Mouse (Mus musculus): Measurements from ENCODE around the gene Apof.

The Apof gene

DNA sequence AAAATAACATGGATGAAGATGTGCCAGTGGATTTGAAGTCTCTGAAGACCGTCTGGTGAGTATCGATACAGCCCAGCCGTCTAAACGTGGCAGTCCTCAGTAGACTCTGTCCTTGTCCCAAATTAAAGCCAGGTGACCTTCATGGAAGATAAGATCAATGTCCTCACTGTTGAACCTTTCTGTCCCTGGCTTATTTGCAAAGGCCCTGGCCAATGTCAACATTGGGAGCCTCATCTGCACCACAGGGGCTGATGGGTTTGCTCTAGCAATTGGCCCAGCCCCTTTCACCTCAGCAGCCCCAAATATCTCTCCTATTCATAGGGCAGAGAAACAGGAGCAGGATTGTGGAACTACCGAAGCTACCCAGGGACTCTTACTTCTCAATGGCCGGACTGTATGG, at the start of gene Apof:
Gene Apof (plus strand): TSS at position 301 of the 400 bp plus-strand sequence.
- DNase-seq (ENCODE audit: inconsistent ontology term) = no peak

DNA sequence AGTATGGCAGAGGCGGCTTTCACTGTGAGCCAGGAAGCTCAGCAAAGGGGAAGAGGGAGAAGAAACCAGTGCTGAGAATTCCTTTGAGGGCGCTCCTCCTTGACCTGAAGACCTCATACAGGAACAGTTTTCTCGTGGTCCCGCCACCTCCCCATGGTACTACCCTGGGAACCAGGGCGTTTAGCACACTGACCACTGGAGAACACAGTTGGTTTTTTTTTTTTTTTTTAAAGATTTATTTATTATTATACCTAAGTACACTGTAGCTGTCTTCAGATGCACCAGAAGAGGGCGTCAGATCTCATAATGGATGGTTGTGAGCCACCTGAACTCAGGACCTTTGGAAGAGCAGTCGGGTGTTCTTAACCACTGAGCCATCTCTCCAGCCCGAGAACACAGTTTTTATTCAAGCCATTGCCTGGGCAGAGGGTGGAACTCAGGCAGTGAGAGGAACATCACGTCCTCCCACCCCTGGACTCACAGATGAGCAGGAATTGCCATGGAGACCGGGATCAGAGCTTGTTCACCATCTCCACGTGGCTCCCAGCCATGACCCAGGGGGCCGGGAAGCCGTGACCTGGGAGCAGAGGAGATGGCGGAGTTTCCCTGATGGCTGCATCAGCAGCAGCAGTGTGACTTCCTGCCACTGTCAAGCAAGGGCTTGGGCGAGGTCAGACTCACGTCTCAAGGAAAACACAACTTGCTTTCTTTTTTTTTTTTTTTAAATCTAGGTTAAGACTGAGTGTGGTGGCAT, 46.8 kb upstream of the Apof start:
- no peak for DNase-seq (ENCODE audit: inconsistent ontology term)

DNA sequence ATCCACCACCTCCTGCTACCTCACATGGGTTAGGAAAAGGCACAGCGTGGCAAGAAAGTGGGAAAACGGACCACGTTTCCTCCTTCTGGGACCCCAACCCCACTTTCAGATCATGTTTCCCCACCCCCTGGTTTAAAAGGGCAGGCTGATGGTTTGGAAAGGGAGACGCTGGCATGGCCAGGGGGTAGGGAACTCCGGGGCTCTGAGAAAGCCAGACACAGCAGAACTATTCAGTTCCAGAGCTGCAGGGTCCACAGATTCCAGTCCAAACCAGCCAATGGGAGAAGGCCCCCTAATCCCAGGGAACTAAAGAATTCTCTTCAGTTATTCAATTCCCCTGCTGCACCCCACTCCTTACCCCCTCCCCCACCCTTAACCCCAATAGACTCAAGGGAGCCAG, 43.4 kb upstream of the Apof start:
- DNase-seq (ENCODE audit: inconsistent ontology term) = no peak

DNA sequence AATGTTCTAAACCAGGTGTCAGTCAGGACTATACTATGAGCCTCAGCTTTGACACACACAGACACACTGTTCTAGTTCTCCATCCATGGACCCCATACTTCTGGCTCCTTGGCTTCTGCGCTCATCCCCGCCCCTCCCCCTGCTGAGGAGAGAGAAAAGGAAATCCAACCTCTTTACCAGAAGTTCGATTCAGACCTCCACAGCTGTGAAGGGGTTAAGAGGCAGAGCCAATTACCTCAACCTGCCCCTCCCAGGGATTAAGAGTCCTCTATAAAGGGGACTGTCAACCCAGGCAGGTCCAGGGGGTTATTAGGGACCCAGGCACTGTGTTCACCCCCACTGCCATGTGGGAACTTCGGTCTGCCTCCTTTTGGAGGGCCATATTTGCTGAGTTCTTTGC, 42.9 kb upstream of the Apof start, which contains the start of gene Mip:
Gene Mip (plus strand): TSS at position 301 of the 400 bp plus-strand sequence.
- DNase-seq (ENCODE audit: inconsistent ontology term) = no peak

DNA sequence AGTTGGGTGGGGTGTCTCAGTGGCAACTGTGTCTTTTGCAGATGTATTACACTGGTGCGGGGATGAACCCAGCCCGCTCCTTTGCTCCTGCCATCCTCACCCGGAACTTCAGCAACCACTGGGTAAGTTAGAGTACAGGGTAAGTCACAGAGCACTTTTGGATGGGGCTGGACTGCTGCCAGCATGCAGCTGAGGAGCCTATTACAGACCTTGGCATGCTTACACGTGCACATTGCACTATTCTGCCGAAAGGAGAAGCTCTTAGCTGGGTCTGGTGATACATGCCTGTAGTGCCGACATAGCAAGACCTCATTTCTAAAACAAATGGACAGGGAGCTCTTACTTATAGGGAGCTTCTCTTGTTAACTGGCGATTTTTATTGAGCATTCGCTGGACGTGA, 40.9 kb upstream of the Apof start:
- no peak for DNase-seq (ENCODE audit: inconsistent ontology term)

DNA sequence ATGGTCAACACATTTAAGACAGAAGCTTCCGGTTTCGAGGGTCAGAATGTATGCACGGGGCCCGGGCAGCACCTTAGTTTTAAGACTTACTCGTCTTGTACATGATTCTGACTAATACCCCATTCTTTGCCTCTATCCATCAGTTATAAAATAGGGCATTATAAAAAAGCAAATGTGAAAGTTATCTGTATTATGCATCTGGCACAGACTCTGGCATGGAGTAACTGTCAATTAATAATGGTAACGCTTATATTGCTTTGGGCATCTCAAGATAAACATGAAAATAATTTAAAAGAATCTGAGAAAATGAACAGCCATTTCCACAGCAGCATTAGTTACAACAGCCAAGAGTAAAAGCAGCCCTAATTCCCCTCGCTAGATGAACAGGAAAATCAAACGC, 40.5 kb upstream of the Apof start:
- no peak for DNase-seq (ENCODE audit: inconsistent ontology term)

DNA sequence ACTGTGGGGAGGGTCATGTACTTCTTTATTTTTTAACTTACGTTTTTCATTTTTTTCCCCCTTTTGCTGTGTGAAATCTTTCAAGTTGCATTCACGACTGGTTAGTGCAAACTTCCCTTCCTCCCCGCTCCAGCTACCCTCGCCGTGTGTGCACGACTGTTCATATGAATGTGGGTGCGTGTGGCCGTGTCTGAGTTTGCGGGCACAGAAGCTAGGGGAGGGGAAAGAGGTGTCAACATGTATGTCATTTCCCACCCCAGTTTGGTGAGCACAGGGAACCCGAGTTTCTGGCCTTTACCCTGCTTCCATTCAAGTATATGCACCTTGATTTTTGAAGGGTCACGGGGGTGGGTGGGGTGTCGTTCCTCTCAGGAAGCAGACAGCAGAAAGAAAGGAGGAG, 37.9 kb upstream of the Apof start:
- DNase-seq (ENCODE audit: inconsistent ontology term) = no peak

DNA sequence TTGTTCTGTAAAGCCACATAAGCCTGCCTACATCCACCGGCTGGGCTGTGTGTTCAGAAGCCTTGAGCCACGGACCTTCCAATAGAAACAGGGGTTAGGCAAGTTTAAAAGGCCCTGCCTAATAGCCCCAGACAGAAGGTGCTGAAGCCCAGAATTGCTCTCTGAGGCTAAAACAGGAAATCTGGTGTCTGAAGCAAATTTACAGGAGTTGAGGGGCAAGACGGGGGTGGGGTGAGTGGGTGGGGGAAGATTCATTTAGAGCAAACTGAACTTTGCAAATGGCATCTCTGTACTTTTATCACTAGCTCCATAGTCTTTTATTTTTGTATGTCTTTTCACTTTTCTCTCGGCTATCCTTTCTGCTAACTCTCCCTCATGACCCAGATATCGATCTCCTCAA, 37.3 kb upstream of the Apof start:
- DNase-seq (ENCODE audit: inconsistent ontology term) = no peak

DNA sequence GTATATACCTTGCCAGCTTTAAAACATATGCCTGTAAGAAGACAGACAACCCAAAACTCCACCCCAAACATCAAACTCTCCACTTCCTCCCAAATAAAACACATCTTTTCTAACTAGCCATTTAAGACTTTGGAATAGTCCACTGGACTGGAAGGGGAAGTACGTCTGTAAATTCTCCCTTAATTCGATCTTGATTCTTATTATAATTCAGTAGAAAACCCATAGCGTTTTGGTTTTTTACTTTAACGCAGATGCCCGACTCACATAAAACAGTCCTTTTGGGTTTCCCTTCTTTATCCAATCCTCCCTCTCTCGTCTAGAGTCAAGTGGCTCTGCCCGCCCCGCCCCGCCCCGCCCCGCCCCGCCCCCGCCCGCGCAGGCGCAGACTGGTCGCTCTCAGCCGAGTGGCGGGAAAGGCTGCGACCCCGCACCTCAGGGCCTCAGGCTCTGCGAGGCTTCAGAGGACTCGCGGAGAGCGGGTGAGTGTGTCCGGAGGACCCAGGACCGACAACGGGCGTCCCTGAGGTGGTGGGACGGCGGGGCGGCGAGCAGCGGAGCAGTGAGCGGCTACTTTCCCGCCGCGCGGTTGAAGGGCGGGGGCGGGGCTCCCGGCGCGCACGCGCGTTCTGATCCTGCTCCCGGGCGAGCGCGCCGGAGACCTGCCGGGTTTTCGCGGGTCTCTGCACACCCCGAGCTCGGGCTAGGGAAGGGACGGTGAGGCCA, 36.6 kb upstream of the Apof start, which contains the start of gene Timeless:
Gene Timeless (plus strand): TSS at position 369 of the 723 bp plus-strand sequence.
- peak; percentile 90 for DNase-seq (ENCODE audit: inconsistent ontology term)

DNA sequence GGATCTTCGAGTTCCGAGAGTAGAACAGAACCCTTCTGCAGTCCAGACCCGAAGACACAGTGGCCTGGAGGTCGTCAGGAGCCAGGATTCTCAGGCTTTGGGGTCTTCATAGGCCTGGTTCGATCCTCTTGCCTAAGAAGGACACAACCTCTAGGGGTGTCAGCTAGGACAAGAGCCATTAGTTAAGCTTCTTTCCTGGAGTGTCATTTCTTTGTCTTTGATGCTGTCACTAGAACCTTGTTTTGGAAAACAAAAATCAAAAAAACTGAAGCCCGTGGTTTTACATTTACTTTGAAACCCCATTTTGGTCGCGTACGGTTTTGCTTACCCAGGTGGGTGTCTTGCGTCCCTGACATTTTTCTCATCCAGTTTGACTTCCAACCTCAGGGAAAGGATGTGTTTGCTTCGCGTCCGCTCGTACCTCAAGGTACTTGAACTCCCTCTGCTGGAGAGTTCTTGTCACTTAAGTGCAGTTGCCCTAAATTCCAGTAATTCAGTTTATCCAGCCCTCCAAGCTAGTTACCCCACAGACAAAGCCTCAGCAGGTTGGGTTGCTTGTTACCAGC, 36.0 kb upstream of the Apof start:
- DNase-seq (ENCODE audit: inconsistent ontology term) = peak; percentile 78

DNA sequence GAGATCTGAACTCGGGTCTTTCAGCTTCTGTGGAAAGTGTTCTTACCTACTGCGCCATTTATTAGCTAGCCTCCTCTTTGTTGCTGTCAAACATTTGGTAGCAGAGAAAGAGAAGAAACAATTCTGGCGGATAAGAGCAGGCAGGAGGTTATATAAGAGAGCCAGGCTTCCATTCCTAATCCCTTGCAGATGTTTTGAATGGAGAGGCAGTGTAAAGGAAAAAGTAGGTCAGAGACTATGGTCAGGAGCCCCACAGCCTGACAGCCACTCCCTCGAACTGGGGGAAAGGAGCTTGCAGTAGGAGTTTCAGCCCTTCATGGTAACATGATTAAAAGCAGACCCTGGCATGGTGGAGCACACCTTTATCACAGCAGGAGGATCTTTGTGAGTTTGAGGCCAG, 32.1 kb upstream of the Apof start:
- no peak for DNase-seq (ENCODE audit: inconsistent ontology term)

DNA sequence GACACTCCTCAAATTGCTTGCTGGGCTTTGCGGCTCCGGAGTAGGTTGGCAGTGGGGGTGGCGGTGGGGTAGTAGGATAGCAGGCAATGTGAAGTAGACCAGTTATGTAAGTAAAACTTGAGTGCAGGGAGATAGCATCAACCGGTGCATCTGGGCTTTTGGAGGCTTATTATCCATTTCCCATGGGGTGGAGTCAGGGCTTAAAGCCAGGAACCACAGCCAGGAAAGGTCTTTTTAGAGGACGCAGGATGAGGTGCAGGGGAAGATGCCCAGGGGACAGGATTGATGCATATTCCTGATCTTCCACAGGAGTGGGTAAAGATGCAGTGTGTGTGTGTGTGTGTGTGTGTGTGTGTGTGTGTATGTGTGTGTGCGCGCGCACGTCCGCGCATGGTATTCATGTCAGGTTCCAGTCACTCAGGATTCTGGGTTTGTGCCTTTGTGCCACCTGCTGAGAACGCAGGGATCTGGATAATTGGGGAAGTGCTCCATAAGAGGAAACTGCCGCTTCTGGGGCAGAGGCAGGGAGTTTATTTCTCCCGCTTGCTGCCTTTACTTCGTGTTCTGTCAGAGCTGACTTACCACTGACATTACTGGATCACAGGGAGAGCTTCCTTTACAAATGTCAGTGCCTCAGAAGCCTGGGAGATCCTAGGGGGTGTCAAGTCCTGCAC, 30.5 kb upstream of the Apof start:
- no peak for DNase-seq (ENCODE audit: inconsistent ontology term)

DNA sequence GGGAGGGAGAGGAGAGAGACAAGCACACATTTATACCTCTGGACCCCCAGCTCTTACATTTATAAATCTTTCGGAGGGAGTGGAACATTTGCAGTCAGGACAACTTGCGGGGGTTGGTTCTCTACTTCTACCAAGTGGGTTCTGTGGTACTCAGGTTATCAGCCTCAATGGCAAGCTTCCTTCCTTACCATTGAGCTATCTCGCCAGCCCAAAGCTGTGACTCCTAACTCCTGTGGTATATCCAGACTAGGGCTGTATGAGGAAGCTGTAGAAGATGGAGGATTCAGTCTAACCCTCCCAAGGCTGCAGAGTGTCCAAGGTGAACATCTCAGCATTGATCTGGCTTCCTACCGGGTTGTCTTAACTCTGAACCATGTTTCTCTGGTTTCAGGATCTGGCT, 29.3 kb upstream of the Apof start:
- DNase-seq (ENCODE audit: inconsistent ontology term) = no peak

DNA sequence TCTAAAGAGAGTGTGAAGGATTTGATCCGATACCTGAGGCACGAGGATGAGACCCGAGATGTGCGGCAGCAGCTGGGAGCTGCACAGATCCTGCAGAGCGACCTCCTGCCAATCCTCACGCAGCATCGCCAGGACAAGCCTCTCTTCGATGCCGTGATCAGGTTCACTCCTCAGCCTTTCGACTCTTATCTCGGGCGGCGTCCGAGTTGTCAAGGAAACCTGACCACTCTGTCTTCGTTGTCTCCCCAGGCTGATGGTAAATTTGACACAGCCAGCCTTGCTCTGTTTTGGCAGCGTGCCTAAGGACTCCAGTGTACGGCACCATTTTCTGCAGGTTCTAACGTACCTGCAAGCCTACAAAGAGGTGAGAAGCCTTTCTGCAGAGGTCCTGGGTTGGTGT, 28.3 kb upstream of the Apof start:
- no peak for DNase-seq (ENCODE audit: inconsistent ontology term)

DNA sequence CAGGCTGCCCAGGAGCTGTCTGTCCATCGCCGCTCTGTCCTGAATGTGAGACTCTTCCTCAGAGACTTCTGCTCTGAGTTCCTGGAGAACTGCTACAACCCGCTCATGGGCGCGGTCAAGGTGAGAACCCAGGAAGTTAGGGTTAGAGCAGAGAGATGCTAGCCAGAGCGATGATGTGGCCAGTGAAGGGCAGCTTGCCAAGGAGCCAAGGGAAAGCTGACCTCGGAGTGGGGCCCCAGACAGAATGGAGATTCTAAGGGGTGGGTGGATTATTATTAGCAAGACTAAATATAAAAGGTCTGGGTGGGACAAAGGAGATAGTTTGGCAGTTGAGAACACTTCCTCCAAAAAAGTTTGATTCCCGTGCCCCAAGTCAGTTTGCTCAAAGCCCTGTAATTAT, 25.2 kb upstream of the Apof start:
- no peak for DNase-seq (ENCODE audit: inconsistent ontology term)

DNA sequence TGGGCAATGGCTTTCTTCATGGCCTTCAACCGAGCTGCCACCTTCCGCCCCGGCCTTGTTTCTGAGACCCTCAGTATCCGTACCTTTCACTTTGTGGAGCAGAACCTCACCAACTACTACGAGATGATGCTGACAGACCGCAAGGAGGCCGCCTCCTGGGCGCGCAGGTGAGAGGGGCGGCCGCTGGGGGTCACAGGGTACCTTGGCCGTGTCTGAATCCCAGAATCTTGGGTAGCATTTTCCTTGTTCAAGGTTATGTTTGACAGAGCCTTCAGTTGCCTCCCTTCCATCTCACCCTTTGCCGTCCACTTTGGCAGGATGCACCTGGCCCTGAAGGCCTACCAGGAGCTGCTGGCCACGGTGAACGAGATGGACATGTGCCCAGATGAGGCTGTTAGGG, 24.4 kb upstream of the Apof start:
- no peak for DNase-seq (ENCODE audit: inconsistent ontology term)

DNA sequence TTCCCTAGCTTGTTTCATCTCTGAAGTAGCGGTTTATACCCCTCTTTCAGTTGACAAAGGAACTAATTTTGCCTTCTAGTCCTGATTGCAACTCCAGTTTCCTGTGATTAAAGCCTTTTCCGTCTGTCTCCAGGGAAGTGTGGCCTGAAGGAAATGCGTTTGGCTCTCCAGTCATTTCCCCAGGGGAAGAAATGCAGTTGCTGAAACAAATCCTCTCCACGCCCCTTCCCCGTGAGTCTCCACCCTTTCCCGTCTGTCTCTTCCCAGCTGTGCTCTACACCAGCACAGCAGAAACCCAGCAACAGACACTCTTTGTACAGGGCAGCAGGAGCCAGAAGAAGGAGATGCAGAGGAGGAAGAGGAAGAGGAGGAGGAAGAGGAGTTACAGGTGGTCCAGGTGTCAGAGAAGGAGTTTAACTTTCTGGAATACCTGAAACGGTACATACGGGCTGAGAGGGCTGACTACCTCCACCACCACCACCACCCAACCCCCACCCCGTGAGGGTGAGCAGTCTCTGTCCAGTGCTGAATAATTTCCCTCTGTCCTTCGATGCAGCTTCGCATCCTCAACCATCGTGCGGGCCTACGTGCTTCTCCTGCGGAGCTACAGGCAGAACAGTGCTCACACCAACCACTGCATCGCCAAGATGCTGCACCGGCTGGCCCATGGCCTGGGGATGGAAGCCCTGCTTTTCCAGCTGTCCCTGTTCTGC, 21.3 kb upstream of the Apof start:
- no peak for DNase-seq (ENCODE audit: inconsistent ontology term)

DNA sequence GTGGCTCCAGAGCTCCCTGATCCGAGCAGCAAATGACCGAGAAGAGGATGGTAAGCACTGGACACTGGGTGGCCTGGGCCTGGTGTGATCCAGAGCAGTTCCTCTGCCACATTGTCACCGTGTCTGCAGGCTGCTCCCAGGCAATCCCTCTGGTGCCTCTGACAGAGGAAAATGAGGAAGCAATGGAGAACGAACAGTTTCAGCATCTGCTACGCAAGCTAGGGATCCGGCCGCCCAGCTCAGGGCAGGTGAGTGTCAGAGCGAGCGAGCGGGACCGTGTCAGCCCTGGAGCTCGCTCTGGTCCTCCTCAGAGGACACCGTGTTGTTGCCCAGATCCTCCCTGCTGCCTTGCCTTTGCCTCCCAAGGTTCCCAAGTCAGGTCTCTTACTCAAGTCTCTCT, 17.9 kb upstream of the Apof start:
- DNase-seq (ENCODE audit: inconsistent ontology term) = no peak

DNA sequence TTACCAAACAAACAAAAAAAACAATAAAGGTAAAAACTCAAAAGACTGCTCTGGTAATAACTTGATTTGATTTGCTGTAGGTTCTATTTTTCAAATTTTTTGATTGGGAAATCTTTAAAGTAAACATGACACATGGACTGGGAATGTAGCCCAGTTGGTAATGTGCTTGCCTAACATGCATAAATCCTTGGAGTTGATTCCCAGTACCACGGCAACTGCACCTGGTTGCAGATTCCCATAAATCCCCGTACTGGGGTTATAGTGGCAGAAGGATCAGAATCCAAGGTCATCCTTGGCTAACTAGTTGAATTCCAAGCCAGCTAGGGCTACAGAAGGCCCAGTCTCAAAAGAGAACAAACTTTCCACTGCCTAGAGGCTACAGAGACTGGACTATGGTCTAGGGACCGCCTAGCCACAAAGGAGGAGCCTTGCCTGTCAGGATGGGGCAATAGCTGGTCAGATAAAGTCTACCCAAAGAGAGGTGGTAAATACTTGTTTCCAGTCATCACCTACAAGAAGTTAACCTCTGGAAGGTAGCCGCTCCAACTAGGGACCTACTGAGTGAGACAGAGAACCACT, 14.7 kb upstream of the Apof start, which contains the start of gene Apon:
Gene Apon (plus strand): TSS at position 420 of the 579 bp plus-strand sequence.
- no peak for DNase-seq (ENCODE audit: inconsistent ontology term)

DNA sequence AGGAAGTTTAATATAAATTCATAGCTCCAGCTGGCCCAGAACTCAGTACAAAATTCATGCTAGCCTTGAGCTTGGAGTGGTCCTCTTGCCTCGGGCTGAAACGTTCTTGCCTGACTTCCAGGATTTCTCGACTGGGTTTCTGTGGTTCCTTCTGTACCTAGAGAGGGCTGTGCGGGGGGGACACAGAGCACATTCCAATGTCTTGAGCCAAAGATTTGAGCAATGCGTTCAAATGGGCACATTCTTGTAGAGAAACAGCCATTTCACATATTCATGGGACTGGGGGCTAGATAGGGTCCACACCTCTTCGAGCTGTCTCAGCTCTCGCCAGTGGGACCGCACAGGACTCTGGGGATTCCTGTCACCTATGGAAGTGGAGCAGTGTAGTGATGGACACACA, 12.5 kb upstream of the Apof start:
- DNase-seq (ENCODE audit: inconsistent ontology term) = no peak

DNA sequence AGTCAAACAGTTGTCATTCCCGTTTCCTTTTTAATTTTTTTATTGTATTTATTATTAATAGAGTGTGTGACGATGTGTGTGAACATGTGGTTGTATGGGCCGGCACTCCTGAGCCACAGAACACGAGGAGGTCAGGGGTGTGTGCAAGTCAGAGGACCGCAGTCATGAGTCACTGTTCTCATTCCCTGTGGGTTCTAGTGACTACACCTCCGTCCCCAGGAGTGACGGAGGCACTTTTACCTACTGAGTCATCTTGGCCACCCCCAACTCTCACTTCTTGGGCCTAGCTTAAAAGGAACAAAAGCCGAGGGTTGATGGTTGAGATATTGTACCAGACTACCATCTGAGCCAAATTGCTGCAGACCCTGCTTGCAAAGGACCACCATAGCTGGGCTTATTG, 12.1 kb upstream of the Apof start:
- no peak for DNase-seq (ENCODE audit: inconsistent ontology term)

Measured in Muller cell, postnatal 12 days (primary cell).